Mouse (Mus musculus) spleen, adult 2 months (tissue): ENCODE data around the gene Catsperd. TPM values are rescaled to one million over a fixed set of nuclear protein-coding genes. Genes with fewer than 3 reads are reported as not detected.
A peak's percentile ranks its signal among the peaks of the same experiment; 100 is the strongest.

Experiments used
- DNase-seq, 2 experiments: peaks; one replicate each; pipeline versions ENCODE4 v3.0.0 to v3.0.0-alpha.2; 2012 to 2021; ENCODE audit warnings: low spot score in 2 of 2, low read depth in 1 of 2
- H3K27ac ChIP-seq: fragments of 200-500 bp; 2 replicates; pipeline ENCODE4 v1.5.1; 2012; ENCODE audit warnings: low read length, inconsistent platforms; ENCODE audit not compliant: insufficient read depth
- H3K27me3 ChIP-seq: fragments of 200-500 bp; 2 replicates; pipeline ENCODE4 v1.6.1; 2012; ENCODE audit warnings: mild to moderate bottlenecking, moderate library complexity, low read length, inconsistent platforms; ENCODE audit not compliant: control insufficient read depth, insufficient read depth
- H3K36me3 ChIP-seq: fragments of 200-500 bp; 2 replicates; pipeline ENCODE4 v1.6.1; 2012; ENCODE audit warnings: mild to moderate bottlenecking, low read length, inconsistent platforms; ENCODE audit not compliant: control insufficient read depth, insufficient read depth
- H3K4me1 ChIP-seq: fragments of 200-500 bp; 2 replicates; pipeline ENCODE4 v1.6.1; 2011; ENCODE audit warnings: inconsistent platforms; ENCODE audit not compliant: control insufficient read depth, insufficient read depth, insufficient read length
- H3K4me3 ChIP-seq: fragments of 200-500 bp; 2 replicates; pipeline ENCODE4 v1.5.1; 2011; ENCODE audit warnings: mild to moderate bottlenecking, inconsistent platforms; ENCODE audit not compliant: insufficient read depth, insufficient read length; ENCODE audit errors: extremely low read depth
- CTCF ChIP-seq: fragments of 200-500 bp; IDR thresholded peaks from 2 replicates; pipeline ENCODE4 v1.5.1; 2011; ENCODE audit warnings: mild to moderate bottlenecking, inconsistent platforms; ENCODE audit not compliant: insufficient read depth, insufficient read length, insufficient replicate concordance; ENCODE audit errors: extremely low read depth
- POLR2A ChIP-seq: fragments of 200-500 bp; IDR thresholded peaks from 2 replicates; pipeline ENCODE4 v1.6.1; 2011; ENCODE audit warnings: low read depth, low read length, inconsistent platforms
- WGBS: fragments of 180-500 bp; shearing (Covaris S2); methylation state at CpG from one replicate; pipeline ENCODE4 v1.1.7; 2018; 5-methylcytosine and 5-hydroxymethylcytosine counted together
- polyA plus RNA-seq: library from polyadenylated mRNA; depleted of rRNA; stranded (reverse); fragments of >200 nt; gene quantifications from 2 replicates; pipeline ENCODE4 v1.2.3, GENCODE M21; 2012; rRNA removed

Catsperd gene
- 0.14 and 0.28 TPM in 2 replicates for polyA plus RNA-seq

- WGBS = 17% methylated on average over 26 of the region's 26 CpGs
- DNase-seq = no peak
- H3K36me3 ChIP-seq = 0 out of 2 replicates have a peak, but pooled peaks cover 1% of the 10 kb centered on the region
- no peaks in the 10 kb centered on the region for H3K27me3 ChIP-seq
- H3K4me3 ChIP-seq = peak within 1 kb of the TSS; percentile 75
- H3K27ac ChIP-seq = no peak within 1 kb of the TSS
- no peak for TF ChIP-seq CTCF
- no peak for TF ChIP-seq POLR2A
- H3K4me1 ChIP-seq = peaks cover 10% of the 10 kb centered on the region; the same call in 1 of the 2 replicates
Observed at GRCm38 (mm10) chr17:56627530-56628277, at the start of gene Catsperd. Gene Catsperd (plus strand): TSS chr17:56628143.

GRCm38 (mm10) chr17:56583071-56583470, 44.9 kb upstream of the Catsperd start:
- Histone ChIP-seq H3K4me3 (peak overlapping the region; percentile 82; the same call in 1 of the 2 replicates), H3K36me3 (peaks cover 36% of the 10 kb centered on the region), H3K27ac (no peak overlapping the region), H3K4me1 (peaks cover 19% of the 10 kb centered on the region), H3K27me3 (no peaks in the 10 kb centered on the region)
- DNase-seq = no peak
- no peak for TF ChIP-seq POLR2A
- TF ChIP-seq CTCF = no peak
- 63% methylated on average over 1 of the region's 1 CpGs for WGBS

GRCm38 (mm10) chr17:56583611-56584256, 44.2 kb upstream of the Catsperd start:
- TF ChIP-seq CTCF = no peak
- TF ChIP-seq POLR2A = no peak
- peaks cover 19% of the 10 kb centered on the region for H3K4me1 ChIP-seq
- H3K4me3 ChIP-seq = peak overlapping the region; percentile 82
- H3K36me3 ChIP-seq = peaks cover 30% of the 10 kb centered on the region
- WGBS = 1% methylated on average over 31 of the region's 33 CpGs
- no peaks in the 10 kb centered on the region for H3K27me3 ChIP-seq
- peak overlapping the region; percentile 98 for H3K27ac ChIP-seq
- peak in 1 of 2 experiments; percentile 7 for DNase-seq

- DNase-seq = peak; percentile 98 to 99
- Histone ChIP-seq H3K27ac (peak within 1 kb of the TSS; percentile 98), H3K27me3 (no peaks in the 10 kb centered on the region), H3K36me3 (peaks cover 30% of the 10 kb centered on the region), H3K4me3 (peak within 1 kb of the TSS; percentile 82), H3K4me1 (peaks cover 19% of the 10 kb centered on the region)
- no peak for TF ChIP-seq CTCF
- TF ChIP-seq POLR2A = peak; percentile 85
- under 1% methylated on average over 89 of the region's 101 CpGs for WGBS
Observed at GRCm38 (mm10) chr17:56584257-56585130, 43.4 kb upstream of the Catsperd start, which contains the start of the genes Safb2 and Safb. Gene Safb2 (minus strand): TSS chr17:56584585. Gene Safb (plus strand): TSS chr17:56584825.

- Histone ChIP-seq H3K27ac (peak overlapping the region; percentile 84), H3K4me1 (peaks cover 19% of the 10 kb centered on the region), H3K27me3 (no peaks in the 10 kb centered on the region), H3K4me3 (peak overlapping the region; percentile 80), H3K36me3 (peaks cover 31% of the 10 kb centered on the region)
- under 1% methylated on average over 61 of the region's 61 CpGs for WGBS
- TF ChIP-seq CTCF (no peak), POLR2A (no peak)
- peak in 1 of 2 experiments; percentile 46 for DNase-seq
Observed at GRCm38 (mm10) chr17:56585171-56585821, 42.6 kb upstream of the Catsperd start.

GRCm38 (mm10) chr17:56587773-56588172, 40.2 kb upstream of the Catsperd start:
- DNase-seq = no peak

More at GRCm38 (mm10) chr17:56587773-56588172, 40.2 kb upstream of the Catsperd start:
- TF ChIP-seq CTCF = no peak
- TF ChIP-seq POLR2A = no peak
- Histone ChIP-seq H3K27me3 (no peaks in the 10 kb centered on the region), H3K36me3 (peaks cover 17% of the 10 kb centered on the region), H3K4me3 (no peak overlapping the region), H3K4me1 (peaks cover 10% of the 10 kb centered on the region), H3K27ac (no peak overlapping the region)
- WGBS = 94% methylated on average over 1 of the region's 1 CpGs
